In genomic region chr8:11182148-11182484, GRCm38 (mm10) we compare ENCODE assay signal across 23 mouse cellular contexts.
DNase-seq lines count a peak whose midpoint lies in the region; ATAC-seq and TF ChIP-seq lines count a peak whose summit lies in the region.
"Had no signal": no experiment of that assay in that cellular context is flagged by ENCODE, and none has a peak within 500 bp of the region (broad histone marks: within the 10 kb centered on the region; RNA-seq: fewer than 3 reads in every experiment).

No protein-coding gene starts in this region.

- H3K4me2 ChIP-seq in heart, embryonic 16.5 days (ENCODE audit: low read depth, low read length): no peak overlapping the region
- no peak overlapping the region for H3K4me2 ChIP-seq in lung, embryonic 14.5 days
- H3K4me2 ChIP-seq: hindbrain, embryonic 14.5 days; limb, embryonic 13.5 days; liver, embryonic 13.5 days; lung, embryonic 15.5 days; midbrain, embryonic 12.5 days; neural tube, embryonic 15.5 days; stomach, embryonic 15.5 days had no signal

- H3K9ac ChIP-seq in heart, embryonic 16.5 days (ENCODE audit: low read length): 0 out of 2 replicates have a peak overlapping the region, but pooled peaks have one; percentile 16
- H3K9ac ChIP-seq in lung, embryonic 14.5 days: no peak overlapping the region
- H3K9ac ChIP-seq: hindbrain, embryonic 14.5 days; limb, embryonic 13.5 days; liver, embryonic 13.5 days; lung, embryonic 15.5 days; midbrain, embryonic 12.5 days; neural tube, embryonic 15.5 days; stomach, embryonic 15.5 days had no signal

- peak overlapping the region; percentile 87 for H3K27ac ChIP-seq in heart, embryonic 10.5 days
- peak overlapping the region; percentile 93 for H3K27ac ChIP-seq in heart, embryonic 16.5 days (ENCODE audit: low read length)
- no peak overlapping the region for H3K27ac ChIP-seq in lung, embryonic 14.5 days (ENCODE audit: low read depth)
- H3K27ac ChIP-seq: hindbrain, embryonic 14.5 days; limb, embryonic 13.5 days; liver, embryonic 13.5 days; lung, embryonic 15.5 days; midbrain, embryonic 12.5 days; neural tube, embryonic 15.5 days; stomach, embryonic 15.5 days had no signal

- no peaks in the 10 kb centered on the region for H3K27me3 ChIP-seq in heart, embryonic 10.5 days (ENCODE audit: insufficient read depth, poor library complexity, severe bottlenecking)
- no peaks in the 10 kb centered on the region for H3K27me3 ChIP-seq in heart, embryonic 16.5 days (ENCODE audit: control insufficient read depth, insufficient read depth, low read length)
- H3K27me3 ChIP-seq in lung, embryonic 14.5 days (ENCODE audit: insufficient read depth, low read length): no peaks in the 10 kb centered on the region
- H3K27me3 ChIP-seq: limb, embryonic 13.5 days; lung, embryonic 15.5 days; stomach, embryonic 15.5 days had no signal

- intact Hi-C loops in heart, postnatal 25 days (cut with DNase I): no loop called here
- intact Hi-C loops in heart, postnatal 10 days (cut with DNase I): loop anchor here (5.0 to 10.0 kb wide), 2 partner anchors 530 to 1137 kb away; no protein-coding TSS in a partner anchor

- H3K9me3 ChIP-seq in heart, embryonic 10.5 days: no peaks in the 10 kb centered on the region
- no peaks in the 10 kb centered on the region for H3K9me3 ChIP-seq in heart, embryonic 16.5 days (replicated peaks; ENCODE audit: control insufficient read depth, low read length)
- no peaks in the 10 kb centered on the region for H3K9me3 ChIP-seq in lung, embryonic 14.5 days (ENCODE audit: low read depth, low read length)
- H3K9me3 ChIP-seq: limb, embryonic 13.5 days; liver, embryonic 13.5 days; lung, embryonic 15.5 days; midbrain, embryonic 12.5 days; neural tube, embryonic 15.5 days; stomach, embryonic 15.5 days had no signal

- no peak for ATAC-seq in heart, embryonic 16.5 days (replicated peaks; ENCODE audit: extremely low read depth, insufficient read depth, low FRiP score)
- no peak for ATAC-seq in lung, embryonic 14.5 days (ENCODE audit: insufficient read depth)
- ATAC-seq: forebrain, embryonic 14.5 days had no signal

- no peaks in the 10 kb centered on the region for H3K36me3 ChIP-seq in heart, embryonic 10.5 days
- H3K36me3 ChIP-seq in heart, embryonic 16.5 days (ENCODE audit: control insufficient read depth, insufficient read depth): no peaks in the 10 kb centered on the region
- no peaks in the 10 kb centered on the region for H3K36me3 ChIP-seq in lung, embryonic 14.5 days (ENCODE audit: insufficient read depth)
- H3K36me3 ChIP-seq: limb, embryonic 13.5 days; liver, embryonic 13.5 days; lung, embryonic 15.5 days; midbrain, embryonic 12.5 days; neural tube, embryonic 15.5 days; stomach, embryonic 15.5 days had no signal

- TF ChIP-seq CTCF in lung, embryonic 14.5 days (IDR thresholded peaks at IDR 0.05; ENCODE audit: low read depth): no peak

- peaks cover 77% of the 10 kb centered on the region for H3K4me1 ChIP-seq in heart, embryonic 10.5 days
- peaks cover 50% of the 10 kb centered on the region for H3K4me1 ChIP-seq in heart, embryonic 16.5 days (ENCODE audit: control insufficient read depth, insufficient read depth, low read length)
- H3K4me1 ChIP-seq in lung, embryonic 14.5 days (ENCODE audit: insufficient read depth): no peaks in the 10 kb centered on the region
- H3K4me1 ChIP-seq: neural tube, embryonic 15.5 days had no signal

- 45% methylated on average over 4 of the region's 4 CpGs for WGBS in heart, embryonic 10.5 days
- WGBS in heart, embryonic 16.5 days: 47% methylated on average over 4 of the region's 4 CpGs
- 39% methylated on average over 4 of the region's 4 CpGs for WGBS in lung, embryonic 14.5 days

- no peak for DNase-seq in heart, embryonic 10.5 days (ENCODE audit: low spot score)
- no peak for DNase-seq in heart, postnatal 25 days (ENCODE audit: low spot score)
- no peak for DNase-seq in heart, postnatal 10 days
- peak; percentile 24 for DNase-seq in lung, embryonic 14.5 days
- no peak for DNase-seq in lung, postnatal 36 days
- peak; percentile 40 for DNase-seq in mesoderm, embryonic 11.5 days (ENCODE audit: low read depth, low spot score)
- no peak for DNase-seq in adrenal gland, adult (ENCODE audit: inconsistent age in 2 of 2, low spot score in 1 of 2)
- DNase-seq: adrenal gland, postnatal 14 days; gastrocnemius, postnatal 10 days; heart, adult 11 months; layer of hippocampus, adult 9-11 months; liver, embryonic 13.5 days; right cerebral cortex, adult 18-20 months; right cerebral cortex, postnatal 4 days; thymus, postnatal 36 days had no signal

- no peak overlapping the region for H3K4me3 ChIP-seq in heart, embryonic 10.5 days
- H3K4me3 ChIP-seq in heart, embryonic 16.5 days (ENCODE audit: low read length): no peak overlapping the region
- H3K4me3 ChIP-seq in lung, embryonic 14.5 days (ENCODE audit: low read depth, low read length): no peak overlapping the region
- H3K4me3 ChIP-seq: limb, embryonic 13.5 days; liver, embryonic 13.5 days; lung, embryonic 15.5 days; midbrain, embryonic 12.5 days; neural tube, embryonic 15.5 days; stomach, embryonic 15.5 days had no signal

Comparison
In these comparisons a context has a peak if more than half of its experiments do, and no peak if none do; other contexts are left out.
1. DNase-seq: peak in lung, embryonic 14.5 days (single experiment) and mesoderm, embryonic 11.5 days (single experiment); none in heart, embryonic 10.5 days (single experiment), heart, postnatal 25 days (single experiment), heart, postnatal 10 days (0 of 2), lung, postnatal 36 days (single experiment) and adrenal gland, adult (0 of 2).